Mouse (Mus musculus): Measurements from ENCODE around the gene Tspan11.

Gene Tspan11

DNA sequence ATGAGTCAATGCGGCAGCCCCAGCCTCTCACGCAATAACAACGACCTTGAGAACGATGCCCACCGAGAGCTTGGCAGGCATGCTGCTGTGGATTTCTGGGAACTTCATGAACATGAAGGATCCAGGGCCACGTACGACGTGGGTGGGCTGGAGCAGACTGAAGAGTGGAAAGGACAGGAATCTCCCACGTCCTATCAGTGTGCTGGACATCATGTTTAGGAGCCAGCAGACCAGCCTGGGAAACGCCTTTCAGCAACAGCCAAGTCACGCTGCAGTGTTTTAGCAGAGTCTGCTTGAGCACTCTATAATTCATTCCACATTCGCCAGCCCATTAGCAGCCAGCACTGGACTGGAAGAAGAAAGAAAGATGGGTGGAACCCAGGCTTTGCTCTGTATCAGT is 10.4 kb upstream of the Tspan11 start:
- no peak for DNase-seq (ENCODE audit: low read depth, low spot score)

DNA sequence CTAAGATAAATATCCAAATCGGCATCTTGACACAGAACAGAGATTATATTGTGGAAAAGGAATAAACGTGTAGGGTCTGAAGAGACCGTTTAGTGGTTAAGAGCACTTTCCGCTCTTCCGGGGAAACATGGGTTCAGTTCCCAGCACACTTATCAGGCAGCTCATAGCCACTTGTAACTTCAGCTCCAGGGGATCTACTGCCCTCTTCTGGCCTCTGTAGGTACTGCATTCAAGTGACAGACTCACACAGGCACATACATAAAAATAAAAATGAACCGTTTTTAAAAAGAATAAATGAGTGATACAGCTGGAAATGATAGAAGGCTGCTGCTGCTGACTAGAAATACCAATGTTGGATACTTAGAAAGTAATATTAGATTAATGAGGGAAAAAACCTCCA is 7.9 kb upstream of the Tspan11 start:
- no peak for DNase-seq (ENCODE audit: low read depth, low spot score)

DNA sequence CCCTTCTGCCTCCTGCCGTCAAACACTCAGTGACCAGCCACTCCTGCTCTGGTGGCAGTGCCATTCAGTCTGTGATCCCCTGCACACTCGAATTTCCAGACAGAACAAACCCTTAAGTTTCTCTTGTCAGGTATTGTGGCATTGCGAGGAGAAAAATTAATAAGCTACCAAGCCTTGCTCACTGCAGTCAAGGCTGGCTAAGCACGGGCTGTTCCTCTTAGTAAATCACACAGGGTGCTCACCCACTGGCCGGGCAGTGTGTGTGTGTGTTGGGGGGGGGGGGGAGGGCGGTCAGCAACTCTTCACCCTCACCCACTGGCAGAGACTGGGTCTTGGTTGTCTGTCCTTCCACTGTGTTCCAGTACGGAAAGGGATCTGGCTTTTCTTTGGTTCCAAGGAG is 473 bp upstream of the Tspan11 start:
- no peak for DNase-seq (ENCODE audit: low read depth, low spot score)

DNA sequence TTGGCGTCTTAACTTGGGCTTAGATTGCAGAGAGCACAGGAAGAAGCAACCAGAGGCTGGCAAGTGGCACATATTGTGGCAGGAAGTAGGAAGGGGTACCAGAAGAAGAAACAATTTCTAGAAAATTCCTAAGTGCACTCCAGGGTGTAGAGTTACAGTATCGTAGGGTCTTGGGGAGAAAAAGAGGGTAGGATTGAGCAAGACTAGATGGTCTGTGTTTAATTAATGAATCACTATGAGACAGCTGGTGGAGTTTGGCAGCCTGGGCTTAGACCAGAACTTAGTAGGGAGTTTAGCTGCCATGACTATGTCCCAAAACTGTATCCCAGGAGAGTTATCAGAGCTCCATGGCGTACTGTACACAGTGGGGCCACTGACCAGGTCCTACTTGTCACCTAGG is 1.2 kb downstream of the Tspan11 start:
- DNase-seq (ENCODE audit: low read depth, low spot score) = no peak

DNA sequence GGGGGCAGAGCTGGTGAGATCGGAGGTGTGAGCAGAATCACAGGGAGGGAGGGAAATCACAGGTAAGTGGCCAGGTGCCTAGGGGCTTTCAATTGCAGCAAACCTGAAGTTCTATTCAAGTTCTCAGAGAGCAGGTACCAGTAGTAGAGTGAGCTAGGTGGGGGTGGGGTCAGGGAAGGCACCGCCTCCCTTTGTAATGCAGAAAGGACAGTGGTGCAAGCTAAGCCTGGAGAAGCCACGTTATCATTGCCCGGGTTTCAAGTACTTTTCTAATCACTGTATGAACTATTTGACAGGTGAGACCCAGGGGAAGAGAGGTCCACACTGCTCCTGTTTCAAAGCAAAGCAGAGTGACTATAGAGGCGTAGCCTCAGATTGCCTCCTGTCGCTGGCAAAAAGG is 6.2 kb downstream of the Tspan11 start:
- no peak for DNase-seq (ENCODE audit: low read depth, low spot score)

DNA sequence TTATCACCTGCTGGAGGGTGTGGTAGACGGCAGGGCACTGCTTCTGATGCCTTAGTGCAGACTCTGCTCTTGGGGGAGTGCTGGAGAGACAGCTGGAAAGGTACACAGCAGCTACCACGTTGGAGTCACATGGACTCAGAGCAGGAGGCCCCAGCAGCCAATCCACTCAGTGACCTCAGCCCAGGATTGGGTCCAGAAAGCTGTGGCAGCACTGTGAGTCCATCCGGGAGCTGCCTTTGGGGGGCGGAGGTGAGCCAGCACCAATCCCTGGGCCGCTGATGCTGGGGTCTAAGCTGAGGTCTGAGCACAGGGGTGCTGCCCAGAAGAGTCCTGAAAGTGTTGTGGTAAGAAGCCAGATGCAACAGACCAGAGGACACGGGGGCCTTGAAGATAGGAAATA is 7.6 kb downstream of the Tspan11 start:
- no peak for DNase-seq (ENCODE audit: low read depth, low spot score)

DNA sequence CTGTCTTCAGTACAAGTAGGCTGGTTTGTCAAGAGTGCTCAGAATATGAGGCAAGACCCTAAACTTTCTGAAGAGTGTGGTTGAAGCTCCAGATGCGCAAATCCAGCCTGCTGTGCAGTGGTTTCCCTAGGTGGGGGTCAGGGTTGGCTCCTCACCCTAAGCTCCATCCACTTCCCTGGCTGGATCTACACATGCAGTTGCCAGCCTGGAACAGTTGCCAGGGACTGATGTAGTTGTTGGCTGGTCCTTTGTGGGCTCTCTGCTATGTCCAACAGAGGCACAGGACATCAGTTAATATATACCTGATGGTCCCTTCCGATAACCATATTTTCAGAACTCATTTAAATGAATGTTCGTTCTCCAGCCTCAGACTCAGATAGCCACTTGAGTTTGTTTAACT is 9.0 kb downstream of the Tspan11 start:
- DNase-seq (ENCODE audit: low read depth, low spot score) = no peak

DNA sequence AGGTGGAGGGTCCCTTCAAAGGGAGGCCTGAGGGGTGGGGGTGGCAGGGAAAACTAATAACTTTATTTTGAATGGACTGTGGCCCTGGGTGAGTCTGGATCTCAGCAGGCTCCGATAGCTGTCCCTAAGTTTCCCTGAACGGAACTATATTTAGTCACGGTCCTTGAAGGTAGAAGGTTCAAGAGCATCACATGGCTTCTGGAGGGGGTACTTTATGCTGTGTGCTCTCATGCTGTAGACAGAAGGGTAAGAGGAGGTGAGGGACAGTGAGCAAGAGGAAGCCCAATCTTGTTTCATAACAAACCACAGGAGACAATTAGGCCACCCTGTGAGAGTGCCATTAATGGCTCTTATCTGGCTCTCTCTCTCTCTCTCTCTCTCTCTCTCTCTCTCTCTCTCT is 10.0 kb downstream of the Tspan11 start:
- DNase-seq (ENCODE audit: low read depth, low spot score) = no peak

DNA sequence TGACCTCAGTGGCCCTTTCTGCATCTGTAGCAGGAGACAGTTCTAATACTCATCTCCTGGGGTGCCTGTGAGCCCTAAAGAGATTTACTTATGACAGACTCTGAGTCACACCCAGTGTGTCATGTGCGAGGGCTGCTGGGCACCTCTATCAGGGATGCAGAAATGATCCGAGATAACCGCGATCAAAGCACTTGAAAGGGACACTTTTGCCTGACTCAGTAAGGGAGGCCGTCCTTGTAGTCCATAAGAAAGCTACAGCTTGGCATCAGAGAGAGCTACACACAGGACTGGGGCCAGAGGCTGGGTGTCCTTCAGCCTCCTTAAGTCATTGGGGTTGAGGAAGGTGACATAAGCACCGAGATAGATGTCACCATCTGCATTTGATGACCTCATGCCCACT is 12.7 kb downstream of the Tspan11 start:
- DNase-seq (ENCODE audit: low read depth, low spot score) = no peak

DNA sequence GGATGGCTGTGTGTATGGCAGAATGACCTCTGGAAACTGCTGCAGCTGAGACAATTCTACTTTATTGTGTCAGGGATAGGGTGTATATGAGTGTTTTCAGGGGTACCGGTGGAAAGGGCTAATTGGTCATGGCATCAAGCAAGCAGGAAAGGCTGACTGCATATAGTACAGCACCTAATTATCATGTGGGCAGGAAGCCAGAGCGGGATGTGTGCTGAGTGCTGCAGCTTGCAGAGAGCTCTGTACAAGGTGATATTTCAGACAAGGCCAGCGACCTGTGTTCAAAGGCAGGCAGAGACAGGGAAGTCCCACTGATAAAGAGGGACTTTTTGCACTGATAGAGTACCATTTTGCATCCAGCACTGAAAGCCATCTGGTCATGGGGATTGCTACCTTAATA is 13.9 kb downstream of the Tspan11 start:
- no peak for DNase-seq (ENCODE audit: low read depth, low spot score)

DNA sequence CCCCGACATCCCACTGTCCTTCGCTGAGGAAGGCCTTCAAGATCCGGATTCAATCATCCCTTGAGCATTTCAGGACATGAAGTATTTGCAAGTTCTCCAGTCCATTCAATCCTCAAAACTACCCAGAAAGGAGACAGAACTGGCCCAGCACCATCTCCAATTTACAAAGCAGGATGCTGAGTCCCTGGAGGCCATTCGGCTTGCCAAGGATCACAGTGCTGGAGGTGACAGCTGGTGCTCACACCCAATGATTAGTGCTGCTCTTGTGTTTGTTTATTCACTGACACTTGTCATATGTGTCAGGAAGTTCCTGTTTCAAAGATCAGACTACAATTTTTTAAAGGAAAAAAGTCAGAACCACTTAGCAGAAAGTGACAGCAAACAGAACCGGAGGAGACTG is 14.3 kb downstream of the Tspan11 start:
- DNase-seq (ENCODE audit: low read depth, low spot score) = no peak

DNA sequence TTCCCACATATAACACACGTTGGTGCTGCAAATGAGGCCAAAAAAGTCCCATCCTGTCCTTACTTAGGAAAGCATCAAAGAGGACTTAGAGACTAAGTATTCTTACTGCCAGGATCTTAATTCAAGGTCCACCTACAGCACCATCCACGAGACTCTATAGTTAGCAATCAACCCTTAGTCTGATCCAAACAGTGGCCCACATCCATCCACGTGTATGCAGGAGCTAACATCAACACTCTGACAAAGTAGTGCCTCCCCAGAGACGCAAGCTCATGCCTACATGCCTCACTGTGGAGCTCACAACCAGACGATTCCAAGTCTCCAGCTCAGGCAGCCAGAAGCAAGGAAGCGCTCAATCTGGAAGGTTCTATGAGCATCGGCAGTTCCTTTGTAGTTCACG is 15.2 kb downstream of the Tspan11 start:
- DNase-seq (ENCODE audit: low read depth, low spot score) = no peak

DNA sequence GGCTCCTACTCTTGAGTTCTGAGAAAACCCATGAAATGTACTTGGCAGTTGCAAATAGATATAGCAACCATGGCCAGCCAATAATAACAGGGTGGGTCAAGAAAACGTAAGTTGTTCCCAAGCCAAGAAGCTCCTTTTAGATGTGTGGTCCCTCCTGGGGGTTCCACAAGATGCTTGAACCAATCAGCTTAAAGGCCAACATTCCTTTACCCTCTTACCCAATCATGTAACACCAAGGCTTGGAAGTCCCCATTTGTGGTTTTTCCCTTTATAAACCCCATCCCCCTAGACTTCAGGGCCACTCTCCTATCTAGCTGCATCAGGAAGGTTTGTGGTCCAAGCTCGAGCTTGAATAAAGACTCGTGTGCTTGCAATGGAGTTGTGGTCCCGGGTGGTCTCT is 23.2 kb downstream of the Tspan11 start:
- DNase-seq (ENCODE audit: low read depth, low spot score) = no peak

DNA sequence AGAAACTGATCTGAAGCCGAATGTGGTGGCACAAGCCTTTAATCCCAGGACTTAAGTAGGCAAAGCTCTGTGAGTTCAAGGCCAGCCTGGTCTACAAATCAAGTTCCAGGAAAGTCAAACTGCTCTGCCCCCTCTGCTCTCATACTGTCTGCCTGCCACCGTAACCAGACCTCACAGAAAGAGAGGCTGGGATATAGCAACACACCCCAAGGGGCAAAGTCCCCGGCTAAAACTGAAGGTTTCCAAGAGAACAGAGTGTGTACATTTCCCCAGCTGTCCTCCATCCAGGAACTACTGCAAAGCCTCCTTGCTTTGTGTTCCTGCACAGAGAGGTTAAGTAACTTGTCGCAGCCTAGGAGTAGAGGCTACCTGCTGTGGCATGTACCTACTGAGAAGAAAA is 24.3 kb downstream of the Tspan11 start:
- no peak for DNase-seq (ENCODE audit: low read depth, low spot score)

DNA sequence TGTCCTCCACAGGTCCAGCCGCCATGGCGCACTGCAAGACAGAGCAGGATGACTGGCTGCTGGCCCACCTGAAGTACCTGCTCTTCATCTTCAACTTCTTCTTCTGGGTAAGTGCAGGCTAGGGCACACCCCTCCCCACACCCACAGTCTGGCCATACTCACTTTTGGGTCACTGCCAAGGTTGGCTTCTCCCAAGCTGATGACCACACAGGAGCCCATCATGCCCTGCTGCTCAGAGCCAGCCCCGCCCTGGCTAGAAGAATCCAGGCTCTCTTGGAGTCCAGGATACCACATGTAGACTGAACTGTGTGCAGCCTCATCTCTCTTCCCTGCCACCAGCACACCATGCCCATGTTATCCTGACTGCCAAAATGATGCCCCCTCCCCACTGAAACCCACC is 25.5 kb downstream of the Tspan11 start:
- no peak for DNase-seq (ENCODE audit: low read depth, low spot score)

DNA sequence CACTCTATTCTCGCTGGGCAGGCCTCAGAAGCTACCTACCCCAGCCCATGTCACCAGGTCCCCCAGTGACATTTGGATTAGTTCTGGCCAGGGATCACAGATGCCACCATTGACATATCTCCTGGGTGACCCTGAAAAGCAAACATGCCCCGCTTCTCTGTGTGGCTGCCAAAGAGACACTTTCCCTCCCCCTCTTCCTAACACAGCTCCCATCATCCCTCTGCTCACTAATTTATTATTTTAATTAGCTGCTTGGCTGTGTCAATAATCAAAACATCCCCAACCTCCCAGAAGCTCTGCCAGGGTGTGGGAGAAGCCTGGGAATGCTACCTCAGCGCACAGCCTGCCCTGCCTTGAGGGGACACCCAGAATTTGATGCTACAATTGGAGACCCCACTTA is 29.6 kb downstream of the Tspan11 start:
- no peak for DNase-seq (ENCODE audit: low read depth, low spot score)

DNA sequence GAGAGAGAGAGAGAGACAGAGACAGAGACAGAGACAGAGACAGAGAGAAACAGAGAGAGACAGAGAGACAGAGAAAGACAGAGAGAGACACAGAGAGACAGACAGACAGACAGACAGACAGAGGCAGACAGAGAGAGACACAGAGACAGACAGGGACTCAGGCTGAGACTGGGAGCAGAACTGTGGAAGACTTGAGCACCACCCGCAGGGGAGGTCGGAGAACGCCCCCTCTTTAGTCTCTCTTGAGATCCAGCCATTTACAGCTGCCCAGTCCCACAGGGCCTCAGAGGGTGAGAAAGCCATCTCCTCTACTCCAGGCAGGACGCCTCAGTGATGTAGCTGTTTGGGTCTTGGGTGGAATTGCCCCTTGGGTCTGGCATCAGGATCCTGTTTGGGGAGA is 30.3 kb downstream of the Tspan11 start:
- DNase-seq (ENCODE audit: low read depth, low spot score) = no peak

DNA sequence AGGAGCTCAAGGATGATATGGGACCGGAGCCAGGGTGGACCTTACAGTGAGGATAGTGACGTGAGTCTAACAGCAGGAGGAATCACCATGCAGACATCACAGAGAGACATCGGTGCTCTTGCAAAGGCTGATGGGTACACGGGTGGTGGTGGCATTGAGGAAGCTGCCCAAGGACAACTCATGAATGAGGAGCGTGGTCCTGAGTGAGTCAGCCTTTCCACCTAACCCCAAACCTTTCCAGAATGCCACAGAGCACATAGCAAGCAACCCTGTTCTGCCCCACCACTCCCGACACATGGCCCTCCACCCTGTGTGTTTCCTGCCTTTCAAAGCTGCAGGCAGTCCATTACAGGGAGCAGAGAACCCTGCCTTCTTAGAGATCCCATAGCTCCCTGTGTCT is 32.1 kb downstream of the Tspan11 start:
- no peak for DNase-seq (ENCODE audit: low read depth, low spot score)

DNA sequence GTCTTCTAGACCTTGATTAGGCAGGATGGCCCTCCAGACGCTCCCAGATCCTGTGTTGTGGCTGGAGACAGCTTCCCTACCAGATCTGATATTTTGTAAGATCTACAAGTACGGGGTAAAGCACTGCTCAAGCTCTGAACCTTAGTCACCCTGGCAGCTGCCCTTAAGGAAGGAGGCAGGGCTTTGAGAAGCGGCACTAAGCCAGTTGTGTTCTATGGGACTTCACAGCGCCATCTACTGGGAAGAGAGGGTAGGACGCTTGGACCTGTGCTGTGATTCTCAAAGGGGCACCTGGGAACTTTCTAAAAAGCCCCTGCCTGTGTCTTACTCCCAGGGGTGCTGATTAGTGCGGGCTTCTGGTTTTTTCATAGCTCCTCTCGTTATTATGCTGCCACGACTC is 33.3 kb downstream of the Tspan11 start:
- DNase-seq (ENCODE audit: low read depth, low spot score) = peak; percentile 45

DNA sequence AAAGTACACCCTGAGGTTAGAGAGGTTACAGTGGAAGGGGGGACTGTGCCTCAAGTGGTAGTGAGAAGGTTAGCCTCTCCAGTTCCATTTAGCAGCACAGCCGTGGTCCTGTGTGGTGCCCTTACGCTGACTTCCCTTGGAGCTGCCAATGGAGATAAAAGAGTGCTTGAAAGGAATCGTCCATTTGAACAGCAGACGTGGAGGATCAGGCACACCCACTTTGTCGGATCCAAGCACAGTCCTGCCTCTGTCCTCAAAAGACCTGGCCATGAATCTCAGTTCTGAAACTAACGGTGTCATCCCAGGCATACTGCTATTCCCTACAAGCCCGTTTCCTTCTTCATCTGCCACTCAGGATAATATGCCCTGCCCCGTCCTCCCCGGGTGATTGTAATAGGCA is 34.6 kb downstream of the Tspan11 start:
- no peak for DNase-seq (ENCODE audit: low read depth, low spot score)

DNA sequence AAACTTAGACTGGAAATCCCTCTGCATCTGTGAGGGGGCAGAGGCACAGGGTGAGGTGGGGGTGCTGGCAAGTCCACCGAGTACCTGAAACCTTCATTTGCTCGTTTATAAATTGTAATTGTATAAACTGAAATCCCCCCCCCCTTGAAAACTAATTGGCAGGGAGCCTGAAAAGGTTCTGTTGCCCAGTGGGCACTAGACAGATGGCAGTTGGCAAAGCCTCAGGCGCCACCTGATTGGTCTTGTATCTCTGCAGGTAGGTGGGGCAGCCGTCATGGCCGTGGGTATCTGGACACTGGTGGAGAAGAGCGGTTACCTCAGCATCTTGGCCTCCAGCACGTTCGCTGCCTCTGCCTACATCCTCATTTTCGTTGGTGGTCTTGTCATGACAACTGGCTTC is 35.9 kb downstream of the Tspan11 start:
- DNase-seq (ENCODE audit: low read depth, low spot score) = no peak

DNA sequence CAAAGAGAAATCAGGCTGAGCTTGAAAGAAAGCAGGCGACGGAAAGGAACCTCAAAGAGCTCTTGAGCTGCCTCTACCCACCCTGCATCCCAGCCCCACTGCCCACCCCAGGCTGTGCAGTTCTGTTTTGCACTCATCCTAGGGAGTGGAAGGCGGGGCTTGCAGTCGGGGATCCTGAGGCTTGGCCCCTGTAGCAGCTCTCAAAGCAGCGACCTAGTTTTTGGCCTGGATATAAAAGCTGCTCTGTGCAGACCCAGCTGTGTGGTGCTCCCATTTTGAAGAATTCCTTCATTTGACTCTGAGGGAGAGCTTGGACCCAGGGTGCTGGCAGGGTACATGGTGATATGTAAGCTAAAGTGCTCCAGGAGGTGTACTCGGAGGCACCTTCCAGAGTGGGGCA is 37.4 kb downstream of the Tspan11 start:
- no peak for DNase-seq (ENCODE audit: low read depth, low spot score)

DNA sequence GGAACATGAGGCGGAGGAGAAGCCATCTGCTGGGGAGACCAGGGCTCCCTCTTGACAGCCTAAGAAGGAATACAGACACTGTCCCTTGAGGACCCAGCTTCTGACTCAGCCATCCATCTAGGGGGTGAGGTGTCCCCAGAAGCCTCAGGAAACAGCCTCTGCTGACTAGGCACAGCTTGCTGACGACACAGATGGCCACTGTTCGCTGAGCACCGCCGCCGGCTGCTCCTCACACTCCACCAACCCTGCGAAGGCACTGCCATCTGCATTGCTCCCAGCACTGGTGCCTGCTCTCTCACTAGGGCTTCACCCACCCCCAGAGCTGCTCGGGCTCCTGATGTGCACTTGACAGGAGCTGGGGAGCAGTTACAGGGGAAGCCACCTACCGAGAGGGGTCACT is 38.5 kb downstream of the Tspan11 start:
- DNase-seq (ENCODE audit: low read depth, low spot score) = no peak

DNA sequence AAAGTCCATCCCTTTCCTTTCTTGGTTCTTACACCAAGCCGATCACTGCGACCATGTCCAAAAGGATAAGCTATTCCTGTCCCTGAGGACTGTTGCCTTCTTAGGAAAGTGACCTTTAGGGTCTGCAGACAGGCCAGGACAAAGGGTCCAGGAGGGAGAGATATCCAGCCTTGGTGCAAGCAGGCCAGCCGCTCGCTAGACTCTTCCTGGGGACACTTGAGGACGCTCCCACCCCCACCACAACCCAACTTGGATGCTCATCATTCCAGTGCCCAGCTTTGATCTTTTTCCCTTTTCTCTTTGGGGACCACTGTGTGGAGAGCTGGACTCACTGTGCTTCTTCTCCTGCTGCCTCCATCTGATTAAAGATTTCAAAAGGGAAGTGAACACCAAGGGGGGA is 41.3 kb downstream of the Tspan11 start:
- no peak for DNase-seq (ENCODE audit: low read depth, low spot score)

DNA sequence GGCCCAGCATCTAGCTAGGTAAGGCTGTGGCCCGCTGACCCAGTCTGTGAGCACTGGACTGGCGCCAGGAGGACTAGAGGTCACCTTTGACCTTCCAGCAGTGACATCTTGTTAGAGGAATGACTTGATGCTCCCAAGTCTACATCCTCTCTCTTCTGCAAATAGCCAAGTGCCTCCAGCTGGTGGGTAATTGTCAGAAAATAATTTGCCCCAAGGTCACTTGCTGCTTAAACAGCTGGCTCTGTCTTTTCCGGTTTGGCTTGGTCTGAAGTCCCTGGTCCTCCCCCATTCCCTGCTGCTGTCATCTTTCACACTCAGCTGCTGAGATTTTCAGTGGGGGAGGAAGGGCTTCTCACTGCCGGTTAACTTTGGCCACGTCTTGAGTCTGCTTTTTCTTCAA is 45.3 kb downstream of the Tspan11 start:
- DNase-seq (ENCODE audit: low read depth, low spot score) = no peak
